Mouse (Mus musculus) liver, postnatal 0 days (tissue): ENCODE measurements at regions not wholly inside any gene's neighbourhood (a gene's known extent, or its start where the extent isn't known, plus 50 kb on each side); places are given as distances from the start of the nearest gene placed in this dataset.

Source experiments
- CTCF ChIP-seq: sonication (generic); IDR thresholded peaks from 2 replicates; pipeline ENCODE4 v1.5.1; 2016; ENCODE audit warnings: antibody characterized with exemption, low read depth
- EP300 ChIP-seq: IDR thresholded peaks from 2 replicates; pipeline ENCODE4 v1.6.1; 2016; ENCODE audit warnings: antibody characterized with exemption, low read depth, mild to moderate bottlenecking

DNA sequence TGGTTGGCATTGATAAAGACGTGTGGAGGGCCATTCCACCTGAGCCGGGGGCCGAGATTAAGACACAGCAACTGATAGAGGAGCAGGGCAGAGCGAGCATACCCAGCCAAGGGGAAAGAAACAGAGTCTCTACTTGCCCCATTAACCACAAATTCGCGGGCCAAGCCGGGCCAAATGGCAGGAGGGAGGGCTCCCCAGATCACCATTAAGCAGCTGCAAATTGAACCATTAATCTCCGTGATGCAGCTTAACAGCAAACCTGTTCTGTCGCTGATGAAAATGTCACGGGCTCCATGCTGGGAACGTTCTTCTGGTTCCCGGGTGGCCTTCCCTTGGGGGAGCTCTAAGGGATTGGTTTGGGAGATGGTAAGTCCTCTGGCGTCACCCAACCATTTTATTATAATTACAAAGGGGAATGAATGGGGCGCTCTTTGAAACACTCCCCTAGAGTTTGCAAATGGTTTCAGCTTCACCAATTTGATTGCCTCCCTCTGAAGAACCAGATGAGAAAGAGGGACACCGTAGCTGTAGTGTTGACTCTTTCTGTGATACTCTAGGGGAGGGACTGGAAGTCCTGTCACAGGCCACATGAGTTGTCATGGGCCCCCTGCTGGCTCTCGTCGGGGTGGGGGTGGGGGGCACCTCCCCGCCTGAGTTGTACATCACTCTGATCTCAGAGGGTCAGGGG, 124.8 kb downstream of the Enc1 start:
- TF ChIP-seq CTCF (no peak), EP300 (no peak)
